Mouse (Mus musculus) embryonic fibroblast, embryonic 13.5 days (primary cell): ENCODE results near the gene Chpf.

Source experiments
- CTCF ChIP-seq: IDR thresholded peaks from 2 replicates; pipeline ENCODE4 v1.5.1; 2011; ENCODE audit warnings: mild to moderate bottlenecking, control low read depth, low read length, moderate library complexity, borderline replicate concordance; ENCODE audit not compliant: insufficient read depth
- POLR2A ChIP-seq: IDR thresholded peaks from 2 replicates; pipeline ENCODE4 v1.6.1; 2011; ENCODE audit warnings: low read depth, mild to moderate bottlenecking, control low read depth, low read length, moderate library complexity

DNA sequence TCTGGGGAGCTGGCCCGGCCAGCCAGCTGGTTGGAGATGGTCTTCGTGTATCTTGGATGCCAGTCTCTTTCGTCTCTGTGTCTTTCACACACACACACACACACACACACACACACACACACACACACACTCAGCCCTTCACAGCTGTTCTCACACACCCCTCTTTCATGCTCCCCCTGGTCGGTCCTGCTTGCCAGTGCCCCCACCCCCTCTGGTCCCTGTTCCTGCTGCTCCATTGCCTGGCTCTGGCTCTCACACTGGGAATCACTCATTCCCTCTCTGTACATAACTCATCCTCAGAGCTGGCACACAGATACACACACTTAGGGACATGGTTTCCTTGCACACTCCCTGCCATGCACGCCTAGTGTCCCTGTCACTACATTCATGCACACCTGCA, 27.2 kb downstream of the Chpf start:
- TF ChIP-seq POLR2A (no peak), CTCF (no peak)
